Mouse (Mus musculus) limb, embryonic 14.5 days (tissue): ENCODE data around the gene Olfr1448. TPM values are rescaled to one million over a fixed set of nuclear protein-coding genes. Genes with fewer than 3 reads are reported as not detected.

Experiments used
- ATAC-seq: fragments of 200-750 bp; cut with Nextera tagmentation; 2 replicates; pipeline ENCODE4 v1.8.0; 2017; ENCODE audit warnings: low read depth, moderate number of reproducible peaks, moderate TSS enrichment; ENCODE audit not compliant: low FRiP score
- DNase-seq: peaks from one replicate; pipeline ENCODE4 v3.0.0-alpha.2; 2015; ENCODE audit warnings: low spot score
- H3K27ac ChIP-seq: fragments of 300-500 bp; sonication (generic); replicated peaks from 2 replicates; pipeline ENCODE4 v1.5.1; 2014; ENCODE audit warnings: low read depth, mild to moderate bottlenecking, low read length, moderate library complexity, mixed read lengths
- H3K27me3 ChIP-seq: fragments of 300-500 bp; sonication (generic); 2 replicates; pipeline ENCODE4 v1.6.1; 2014; ENCODE audit warnings: low read length, mixed read lengths; ENCODE audit not compliant: control insufficient read depth, insufficient read depth
- H3K36me3 ChIP-seq: fragments of 300-500 bp; sonication (generic); 2 replicates; pipeline ENCODE4 v1.6.1; 2014; ENCODE audit warnings: mild to moderate bottlenecking, low read length, moderate library complexity, mixed read lengths; ENCODE audit not compliant: control insufficient read depth, insufficient read depth
- H3K4me1 ChIP-seq: fragments of 300-500 bp; sonication (generic); 2 replicates; pipeline ENCODE4 v1.6.1; 2014; ENCODE audit warnings: antibody characterized with exemption, low read length, mixed read lengths; ENCODE audit not compliant: control insufficient read depth, insufficient read depth
- H3K4me2 ChIP-seq: fragments of 300-500 bp; sonication (generic); replicated peaks from 2 replicates; pipeline ENCODE4 v1.6.1; 2014; ENCODE audit warnings: low read depth, mild to moderate bottlenecking, low read length, moderate library complexity; ENCODE audit not compliant: severe bottlenecking
- H3K4me3 ChIP-seq: fragments of 300-500 bp; sonication (generic); replicated peaks from 2 replicates; pipeline ENCODE4 v1.5.1; 2014; ENCODE audit warnings: low read length
- H3K9ac ChIP-seq: fragments of 300-500 bp; sonication (generic); 2 replicates; pipeline ENCODE4 v1.6.1; 2014; ENCODE audit warnings: mild to moderate bottlenecking, low read depth, low read length, moderate library complexity; ENCODE audit not compliant: severe bottlenecking
- H3K9me3 ChIP-seq: fragments of 300-500 bp; sonication (generic); 2 replicates; pipeline ENCODE4 v1.6.1; 2016; ENCODE audit warnings: low read length; ENCODE audit not compliant: control insufficient read depth
- POLR2A ChIP-seq: fragments of 200-500 bp; IDR thresholded peaks from 2 replicates; pipeline ENCODE4 v1.8.0; 2012; ENCODE audit warnings: inconsistent platforms, mild to moderate bottlenecking, moderate library complexity, borderline replicate concordance; ENCODE audit not compliant: insufficient read depth, insufficient read length; ENCODE audit errors: extremely low read depth
- WGBS: fragments of 180-500 bp; shearing (Covaris S2); extraction: QIAGEN DNeasy Blood & Tissue Kit; methylation state at CpG from one replicate; pipeline ENCODE4 v1.1.7; 2014; 5-methylcytosine and 5-hydroxymethylcytosine counted together
- polyA plus RNA-seq, 2 experiments: library from polyadenylated mRNA; depleted of rRNA in 1 of 2; stranded (reverse) in 1 of 2; unstranded in 1 of 2; fragments of >200 nt; fragmentation: Nextera tagmentation in 1 of 2; extraction: Ambion mirVana in 1 of 2; gene quantifications; 2 replicates each; pipeline versions ENCODE4 v1.2.1 to v1.2.3; 2012 to 2014

The Olfr1448 gene
- polyA plus RNA-seq, 2 experiments: not detected

DNA sequence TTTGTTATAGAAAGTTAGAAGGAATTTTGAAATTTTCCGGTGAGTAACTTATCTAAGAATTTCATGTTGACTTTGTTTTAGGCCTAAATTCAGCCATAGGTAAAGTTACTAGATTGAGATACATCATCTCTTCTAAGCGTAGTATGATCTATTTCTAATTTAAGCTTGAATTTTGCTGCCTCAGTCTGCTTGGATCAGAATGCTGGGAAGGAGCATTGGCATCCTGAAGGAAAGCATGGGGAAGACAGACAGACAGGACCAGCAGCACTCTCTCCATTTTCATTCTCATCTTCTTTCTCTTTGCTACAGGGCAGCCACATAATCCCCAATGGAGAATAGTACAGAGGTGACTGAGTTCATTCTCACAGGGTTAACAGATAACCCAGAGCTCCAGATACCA, 40.7 kb downstream of the Olfr1448 start, which contains the start of gene Olfr1445:
Olfr1445 (plus strand) TSS at position 301 of the 400 bp plus-strand sequence.
- no peak within 1 kb of the TSS for H3K4me2 ChIP-seq
- no peak within 1 kb of the TSS for H3K9ac ChIP-seq
- no peak for DNase-seq
- H3K36me3 ChIP-seq: no peaks in the 10 kb centered on the region
- ATAC-seq: no peak
- TF ChIP-seq POLR2A: no peak
- no peak within 1 kb of the TSS for H3K27ac ChIP-seq
- H3K4me1 ChIP-seq: no peaks in the 10 kb centered on the region
- H3K9me3 ChIP-seq: no peaks in the 10 kb centered on the region
- WGBS: 82% methylated on average over 2 of the region's 2 CpGs
- H3K4me3 ChIP-seq: no peak within 1 kb of the TSS
- no peaks in the 10 kb centered on the region for H3K27me3 ChIP-seq

Other genes with a start within 250 kb of the Olfr1448 start
- not detected in 2 replicates for gene Olfr1443, start 246.3 kb downstream of the Olfr1448 start, polyA plus RNA-seq (2012; rRNA removed)
- not detected in 2 replicates for gene Olfr1443, start 246.3 kb downstream of the Olfr1448 start, polyA plus RNA-seq (2014; fragmentation: Nextera tagmentation; extraction: Ambion mirVana)
- gene Keg1, start 228.6 kb downstream of the Olfr1448 start, polyA plus RNA-seq (2012; rRNA removed): not detected in 2 replicates
- not detected in 2 replicates for gene Keg1, start 228.6 kb downstream of the Olfr1448 start, polyA plus RNA-seq (2014; fragmentation: Nextera tagmentation; extraction: Ambion mirVana)
- 1.7 and 2.6 TPM in 2 replicates for gene Cntf, start 158.8 kb downstream of the Olfr1448 start, polyA plus RNA-seq (2012; rRNA removed)
- gene Cntf, start 158.8 kb downstream of the Olfr1448 start, polyA plus RNA-seq (2014; fragmentation: Nextera tagmentation; extraction: Ambion mirVana): 0.22 and 0.66 TPM in 2 replicates
- gene Zfp91, start 128.3 kb downstream of the Olfr1448 start, polyA plus RNA-seq (2012; rRNA removed): 28.5 and 30.4 TPM in 2 replicates
- 10.3 and 11.5 TPM in 2 replicates for gene Zfp91, start 128.3 kb downstream of the Olfr1448 start, polyA plus RNA-seq (2014; fragmentation: Nextera tagmentation; extraction: Ambion mirVana)
- gene Lpxn, start 128.2 kb downstream of the Olfr1448 start, polyA plus RNA-seq (2012; rRNA removed): 4.0 and 4.1 TPM in 2 replicates
- gene Lpxn, start 128.2 kb downstream of the Olfr1448 start, polyA plus RNA-seq (2014; fragmentation: Nextera tagmentation; extraction: Ambion mirVana): 3.7 and 4.8 TPM in 2 replicates
- gene Gm5244, start 77.7 kb downstream of the Olfr1448 start, polyA plus RNA-seq (2012; rRNA removed): not detected in 2 replicates
- not detected in 2 replicates for gene Gm5244, start 77.7 kb downstream of the Olfr1448 start, polyA plus RNA-seq (2014; fragmentation: Nextera tagmentation; extraction: Ambion mirVana)
- not detected in 2 replicates for gene Olfr1444, start 67.1 kb downstream of the Olfr1448 start, polyA plus RNA-seq (2012; rRNA removed)
- not detected in 2 replicates for gene Olfr1444, start 67.1 kb downstream of the Olfr1448 start, polyA plus RNA-seq (2014; fragmentation: Nextera tagmentation; extraction: Ambion mirVana)
- not detected in 2 replicates for gene Olfr1445, start 40.6 kb downstream of the Olfr1448 start, polyA plus RNA-seq (2012; rRNA removed)
- not detected in 2 replicates for gene Olfr1445, start 40.6 kb downstream of the Olfr1448 start, polyA plus RNA-seq (2014; fragmentation: Nextera tagmentation; extraction: Ambion mirVana)
- not detected in 2 replicates for gene Olfr1446, start 30.9 kb downstream of the Olfr1448 start, polyA plus RNA-seq (2012; rRNA removed)
- not detected in 2 replicates for gene Olfr1446, start 30.9 kb downstream of the Olfr1448 start, polyA plus RNA-seq (2014; fragmentation: Nextera tagmentation; extraction: Ambion mirVana)
- gene Olfr1447, start 20.7 kb downstream of the Olfr1448 start, polyA plus RNA-seq (2012; rRNA removed): not detected in 2 replicates
- not detected in 2 replicates for gene Olfr1447, start 20.7 kb downstream of the Olfr1448 start, polyA plus RNA-seq (2014; fragmentation: Nextera tagmentation; extraction: Ambion mirVana)
- not detected in 2 replicates for gene Olfr1449, start 6.4 kb upstream of the Olfr1448 start, polyA plus RNA-seq (2012; rRNA removed)
- gene Olfr1449, start 6.4 kb upstream of the Olfr1448 start, polyA plus RNA-seq (2014; fragmentation: Nextera tagmentation; extraction: Ambion mirVana): not detected in 2 replicates
- gene Olfr1450, start 25.8 kb upstream of the Olfr1448 start, polyA plus RNA-seq (2012; rRNA removed): not detected in 2 replicates
- not detected in 2 replicates for gene Olfr1450, start 25.8 kb upstream of the Olfr1448 start, polyA plus RNA-seq (2014; fragmentation: Nextera tagmentation; extraction: Ambion mirVana)
- not detected in 2 replicates for gene Olfr1451, start 70.6 kb upstream of the Olfr1448 start, polyA plus RNA-seq (2012; rRNA removed)
- not detected in 2 replicates for gene Olfr1451, start 70.6 kb upstream of the Olfr1448 start, polyA plus RNA-seq (2014; fragmentation: Nextera tagmentation; extraction: Ambion mirVana)
- gene Olfr1453, start 103.9 kb upstream of the Olfr1448 start, polyA plus RNA-seq (2012; rRNA removed): not detected in 2 replicates
- gene Olfr1453, start 103.9 kb upstream of the Olfr1448 start, polyA plus RNA-seq (2014; fragmentation: Nextera tagmentation; extraction: Ambion mirVana): not detected in 2 replicates
- gene Olfr1454, start 136.2 kb upstream of the Olfr1448 start, polyA plus RNA-seq (2012; rRNA removed): not detected in 2 replicates
- not detected in 2 replicates for gene Olfr1454, start 136.2 kb upstream of the Olfr1448 start, polyA plus RNA-seq (2014; fragmentation: Nextera tagmentation; extraction: Ambion mirVana)
- gene Olfr1457, start 173.5 kb upstream of the Olfr1448 start, polyA plus RNA-seq (2012; rRNA removed): not detected in 2 replicates
- gene Olfr1457, start 173.5 kb upstream of the Olfr1448 start, polyA plus RNA-seq (2014; fragmentation: Nextera tagmentation; extraction: Ambion mirVana): not detected in 2 replicates
- gene Olfr1458, start 182.4 kb upstream of the Olfr1448 start, polyA plus RNA-seq (2012; rRNA removed): not detected in 2 replicates
- gene Olfr1458, start 182.4 kb upstream of the Olfr1448 start, polyA plus RNA-seq (2014; fragmentation: Nextera tagmentation; extraction: Ambion mirVana): not detected in 2 replicates
- not detected in 2 replicates for gene Olfr1459, start 225.1 kb upstream of the Olfr1448 start, polyA plus RNA-seq (2012; rRNA removed)
- gene Olfr1459, start 225.1 kb upstream of the Olfr1448 start, polyA plus RNA-seq (2014; fragmentation: Nextera tagmentation; extraction: Ambion mirVana): not detected in 2 replicates
- not detected in 2 replicates for gene Olfr1461, start 238.6 kb upstream of the Olfr1448 start, polyA plus RNA-seq (2012; rRNA removed)
- not detected in 2 replicates for gene Olfr1461, start 238.6 kb upstream of the Olfr1448 start, polyA plus RNA-seq (2014; fragmentation: Nextera tagmentation; extraction: Ambion mirVana)